Mouse (Mus musculus) ES-Bruce4 (cell line): ENCODE measurements around the gene Klhl28.

Experiments
- CTCF ChIP-seq: IDR thresholded peaks from one replicate; pipeline ENCODE4 v1.8.1; 2011; ENCODE audit warnings: low read depth, low read length
- EP300 ChIP-seq: IDR thresholded peaks from 2 replicates; pipeline ENCODE4 v1.6.1; 2011; ENCODE audit warnings: low read depth, low read length; ENCODE audit not compliant: insufficient read depth

DNA sequence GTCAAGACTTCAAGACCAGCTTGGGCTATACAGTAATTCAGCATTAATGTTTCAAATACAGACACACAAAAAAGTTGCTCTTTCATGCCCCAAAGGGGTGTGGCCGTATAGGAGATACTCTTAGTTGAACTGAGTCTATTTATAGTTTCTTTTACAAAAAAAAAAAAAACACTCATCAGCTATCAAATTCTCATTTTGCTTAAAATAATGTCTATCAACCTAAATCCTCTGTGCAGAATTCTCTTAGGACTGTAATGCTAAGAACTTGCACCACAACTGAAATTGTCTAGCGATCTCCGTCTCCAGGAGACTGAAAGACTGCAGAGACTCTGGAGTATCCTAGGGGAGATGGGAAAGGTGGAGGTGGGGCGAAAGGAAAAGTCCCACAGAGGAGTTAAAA, 774 bp downstream of the Klhl28 start:
- TF ChIP-seq CTCF, result no peak
- no peak for TF ChIP-seq EP300
